11 mouse cellular contexts compared by ENCODE assay signal in the genomic region with DNA sequence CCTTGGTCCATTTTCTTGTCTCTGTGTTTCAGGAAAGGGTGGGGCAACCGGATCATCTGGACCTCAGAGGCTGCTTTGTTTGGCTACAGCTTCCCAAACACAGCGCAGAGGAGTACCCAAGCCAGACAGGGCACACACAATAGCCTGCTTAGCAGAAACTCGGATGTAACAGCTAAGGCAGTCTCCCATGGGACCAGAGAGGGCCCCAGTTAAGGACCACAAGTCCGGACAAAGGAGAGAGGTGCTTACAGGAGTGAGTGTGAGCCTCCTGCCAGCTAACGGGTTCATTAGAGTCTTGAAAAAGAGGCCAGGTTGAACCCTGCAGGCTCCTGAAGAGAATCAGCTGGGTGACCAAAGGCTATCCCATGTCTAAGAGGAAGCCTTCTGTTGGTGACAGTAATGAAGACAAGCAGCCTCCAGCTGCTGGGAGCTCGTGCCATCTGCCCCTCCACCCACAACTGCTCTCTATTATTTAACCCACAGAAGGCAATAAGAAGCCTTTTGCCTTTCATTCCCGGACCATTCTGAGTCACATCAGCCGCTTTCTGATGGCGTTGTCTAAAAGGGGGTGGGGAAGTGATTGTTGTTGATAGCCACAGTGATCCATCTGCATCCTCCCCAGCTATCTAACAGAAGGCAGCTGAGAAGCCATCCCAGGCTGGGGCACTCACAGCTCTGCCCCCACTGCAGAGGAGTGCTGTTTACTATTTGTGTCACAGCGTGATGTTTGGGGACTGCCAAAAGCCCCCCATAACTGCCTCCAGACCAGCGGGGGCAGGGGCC. TPM values are rescaled to one million over a fixed set of nuclear protein-coding genes. Genes with fewer than 3 reads are reported as not detected.
DNase-seq lines count a peak whose midpoint lies in the region; ATAC-seq and TF ChIP-seq lines count a peak whose summit lies in the region.
"Had no signal": no experiment of that assay in that cellular context is flagged by ENCODE, and none has a peak within 500 bp of the region (broad histone marks: within the 10 kb centered on the region; RNA-seq: fewer than 3 reads in every experiment).

No protein-coding gene starts in this region.

- 37% methylated on average over 11 of the region's 11 CpGs for WGBS in forebrain, embryonic 16.5 days
- 47% methylated on average over 11 of the region's 11 CpGs for WGBS in lung, postnatal 0 days
- WGBS in neural tube, embryonic 14.5 days = 12% methylated on average over 11 of the region's 11 CpGs

- H3K27me3 ChIP-seq in forebrain, embryonic 16.5 days (replicated peaks; ENCODE audit: control insufficient read depth, insufficient read depth, low read length) = no peaks in the 10 kb centered on the region
- H3K27me3 ChIP-seq in lung, postnatal 0 days (replicated peaks; ENCODE audit: insufficient read depth, low read length) = no peaks in the 10 kb centered on the region
- H3K27me3 ChIP-seq in neural tube, embryonic 14.5 days (ENCODE audit: control insufficient read depth, insufficient read depth, low read length) = no peaks in the 10 kb centered on the region

- peak overlapping the region; percentile 51 for H3K27ac ChIP-seq in forebrain, embryonic 16.5 days (ENCODE audit: low read length)
- peak overlapping the region; percentile 43; the same call in 1 of the 2 replicates for H3K27ac ChIP-seq in lung, postnatal 0 days (ENCODE audit: low read length)
- no peak overlapping the region; the same call in 1 of the 2 replicates for H3K27ac ChIP-seq in neural tube, embryonic 14.5 days (ENCODE audit: low read depth, low read length)

- no peak overlapping the region for H3K4me2 ChIP-seq in forebrain, embryonic 16.5 days (ENCODE audit: low read length)
- no peak overlapping the region for H3K4me2 ChIP-seq in lung, postnatal 0 days (replicated peaks; ENCODE audit: low read depth, low read length)
- H3K4me2 ChIP-seq in neural tube, embryonic 14.5 days (ENCODE audit: low read depth, low read length) = no peak overlapping the region

- no peak for TF ChIP-seq CTCF in lung, postnatal 0 days (IDR thresholded peaks at IDR 0.05)

- no peaks in the 10 kb centered on the region for H3K36me3 ChIP-seq in forebrain, embryonic 16.5 days (ENCODE audit: control insufficient read depth, insufficient read depth)
- H3K36me3 ChIP-seq in lung, postnatal 0 days (ENCODE audit: insufficient read depth, low read length) = no peaks in the 10 kb centered on the region
- H3K36me3 ChIP-seq in neural tube, embryonic 14.5 days (ENCODE audit: control insufficient read depth, insufficient read depth, low read length) = no peaks in the 10 kb centered on the region

- no peak overlapping the region for H3K9ac ChIP-seq in forebrain, embryonic 16.5 days (replicated peaks; ENCODE audit: low read depth, low read length)
- H3K9ac ChIP-seq in lung, postnatal 0 days (replicated peaks; ENCODE audit: low read depth) = no peak overlapping the region
- no peak overlapping the region for H3K9ac ChIP-seq in neural tube, embryonic 14.5 days (replicated peaks; ENCODE audit: low read depth, low read length)

- peak; percentile 29 for DNase-seq in layer of hippocampus, adult 11-12 months (ENCODE audit: low spot score)
- no peak for DNase-seq in layer of hippocampus, postnatal 25 days (ENCODE audit: extremely low spot score in 1 of 2, low spot score in 1 of 2)
- peak; percentile 45 for DNase-seq in lung, postnatal 0 days (ENCODE audit: low spot score)
- no peak for DNase-seq in thymus, postnatal 25 days
- no peak for DNase-seq in right cerebral cortex, postnatal 36 days (ENCODE audit: low spot score in 2 of 2)
- DNase-seq in ovary, postnatal 14 days (ENCODE audit: low spot score) = no peak
- DNase-seq: cerebellum, adult 9-10 months had no signal

- no peak overlapping the region for H3K4me3 ChIP-seq in forebrain, embryonic 16.5 days (replicated peaks; ENCODE audit: low read length)
- H3K4me3 ChIP-seq in lung, postnatal 0 days (ENCODE audit: low read depth, low read length) = no peak overlapping the region
- no peak overlapping the region for H3K4me3 ChIP-seq in neural tube, embryonic 14.5 days (ENCODE audit: low read depth, low read length)

- H3K4me1 ChIP-seq in forebrain, embryonic 16.5 days (replicated peaks; ENCODE audit: control insufficient read depth, insufficient read depth, low read length) = peaks cover 9% of the 10 kb centered on the region; the same call in 1 of the 2 replicates
- no peaks in the 10 kb centered on the region for H3K4me1 ChIP-seq in lung, postnatal 0 days (ENCODE audit: insufficient read depth, low read depth, low read length)
- H3K4me1 ChIP-seq in neural tube, embryonic 14.5 days (ENCODE audit: control insufficient read depth, insufficient read depth, low read length) = 0 out of 2 replicates have a peak, but pooled peaks cover 4% of the 10 kb centered on the region

- peak; percentile 47 for ATAC-seq in forebrain, embryonic 16.5 days
- ATAC-seq in lung, postnatal 0 days = peak; percentile 91
- peak; percentile 56 for ATAC-seq in neural tube, embryonic 14.5 days (ENCODE audit: low read depth)
- ATAC-seq: CD4-positive, CD25-positive, alpha-beta regulatory T cell, adult 4 months had no signal

- no peaks in the 10 kb centered on the region for H3K9me3 ChIP-seq in forebrain, embryonic 16.5 days (ENCODE audit: control insufficient read depth, low read length)
- H3K9me3 ChIP-seq in lung, postnatal 0 days (ENCODE audit: low read length) = no peaks in the 10 kb centered on the region
- no peaks in the 10 kb centered on the region for H3K9me3 ChIP-seq in neural tube, embryonic 14.5 days (ENCODE audit: control insufficient read depth, low read length)

- TF ChIP-seq EP300 in lung, postnatal 0 days (IDR thresholded peaks at IDR 0.05) = peak; percentile 54

RNA-seq across cellular contexts. Expression of a gene that starts 35.1 kb away (rescaled TPM):
- 10 to 100 TPM; 25.6 to 27.3 TPM for total RNA-seq in layer of hippocampus, postnatal 25 days (2021)
- 70.3 and 87.5 TPM in 2 replicates for polyA plus RNA-seq in forebrain, embryonic 16.5 days (2015; fragmentation: Nextera tagmentation; extraction: Ambion mirVana)
- polyA plus RNA-seq in lung, postnatal 0 days (2015; fragmentation: Nextera tagmentation; extraction: Ambion mirVana) = 3.9 and 4.0 TPM in 2 replicates
- polyA plus RNA-seq in neural tube, embryonic 14.5 days (2014; fragmentation: Nextera tagmentation; extraction: Ambion mirVana) = 9.9 and 14.2 TPM in 2 replicates
- total RNA-seq: gastrocnemius, adult 18-20 months had no signal

Comparison
In these comparisons a context has a peak if more than half of its experiments do, and no peak if none do; other contexts are left out.
1. DNase-seq: peak in layer of hippocampus, adult 11-12 months (single experiment) and lung, postnatal 0 days (single experiment); none in layer of hippocampus, postnatal 25 days (0 of 2), thymus, postnatal 25 days (single experiment), right cerebral cortex, postnatal 36 days (0 of 2) and ovary, postnatal 14 days (single experiment).
2. Peak in every context shown above with its lines, with median percentiles within 50 percentile points of each other: ATAC-seq.